Mouse (Mus musculus): ENCODE measurements at regions not wholly inside any gene's neighbourhood (a gene's known extent, or its start where the extent isn't known, plus 50 kb on each side); places are given as distances from the start of the nearest gene placed in this dataset.

DNA sequence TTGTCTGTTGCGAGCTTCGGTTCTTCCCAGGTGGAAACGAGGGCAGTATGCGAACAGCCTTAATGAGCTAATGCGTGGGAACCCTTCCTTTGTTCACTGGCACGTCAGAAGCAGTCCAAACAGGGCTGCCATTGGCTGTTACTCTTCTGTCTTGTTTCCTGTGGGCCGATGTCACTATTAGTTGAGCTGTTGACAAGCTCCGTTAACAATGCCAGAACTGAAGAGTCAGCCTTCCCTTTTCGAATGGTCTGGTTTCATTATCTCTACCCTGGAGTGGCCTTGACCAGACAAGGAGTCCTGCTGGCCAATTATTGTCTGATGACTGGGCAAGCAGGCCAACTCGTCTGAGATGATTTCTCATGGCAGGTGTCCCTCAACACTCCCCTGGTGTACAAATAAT is 230.1 kb downstream of the Gm11011 start:
- no peaks in the 10 kb centered on the region for H3K36me3 ChIP-seq (ENCODE audit: control insufficient read depth, insufficient read depth, low read length)
- H3K9ac ChIP-seq (ENCODE audit: low read length) = no peak overlapping the region
- 77% methylated on average over 10 of the region's 10 CpGs for WGBS
- DNase-seq (ENCODE audit: low spot score) (no peak), ATAC-seq (ENCODE audit: low FRiP score, low TSS enrichment) (no peak)
- no peak overlapping the region for H3K27ac ChIP-seq (replicated peaks)
- no peaks in the 10 kb centered on the region for H3K4me1 ChIP-seq (replicated peaks; ENCODE audit: control insufficient read depth, insufficient read depth)
- H3K27me3 ChIP-seq (ENCODE audit: control insufficient read depth, insufficient read depth, low read length) = no peaks in the 10 kb centered on the region
- no peaks in the 10 kb centered on the region for H3K9me3 ChIP-seq (ENCODE audit: control insufficient read depth, low read length)
- no peak for TF ChIP-seq EP300 (optimal IDR thresholded peaks at IDR 0.05)
- no peak for TF ChIP-seq CTCF (IDR thresholded peaks at IDR 0.05; ENCODE audit: low read depth)
- no peak overlapping the region for H3K4me2 ChIP-seq (replicated peaks; ENCODE audit: low read depth)
- no peak overlapping the region for H3K4me3 ChIP-seq (ENCODE audit: low read depth, low read length)

DNA sequence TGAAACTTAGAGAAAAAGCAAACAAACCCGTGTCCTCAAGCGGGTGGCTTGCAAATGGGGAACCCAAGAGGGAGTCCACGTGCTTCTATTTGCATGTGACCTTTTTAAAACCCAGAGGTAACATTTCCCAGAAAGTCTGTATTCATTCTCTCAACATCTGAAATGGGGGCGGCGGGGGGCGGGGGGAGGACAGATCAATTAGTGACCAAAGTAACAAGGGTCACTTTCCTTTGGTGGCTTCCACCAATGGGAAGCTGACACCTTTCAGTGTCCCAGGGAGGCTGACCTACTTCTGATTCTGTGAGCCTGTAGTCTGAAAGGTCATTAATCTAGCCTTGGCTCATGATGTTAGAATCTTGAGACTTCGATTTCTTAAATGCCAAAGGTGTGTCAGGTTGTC is 236.0 kb downstream of the Gm11011 start:
- no peak for ATAC-seq (ENCODE audit: low FRiP score, low TSS enrichment)
- H3K4me1 ChIP-seq (replicated peaks; ENCODE audit: control insufficient read depth, insufficient read depth) = no peaks in the 10 kb centered on the region
- no peaks in the 10 kb centered on the region for H3K36me3 ChIP-seq (ENCODE audit: control insufficient read depth, insufficient read depth, low read length)
- H3K9ac ChIP-seq (ENCODE audit: low read length) = no peak overlapping the region
- no peak overlapping the region for H3K27ac ChIP-seq (replicated peaks)
- WGBS = 65% methylated on average over 7 of the region's 7 CpGs
- no peak overlapping the region for H3K4me3 ChIP-seq (ENCODE audit: low read depth, low read length)
- no peak overlapping the region for H3K4me2 ChIP-seq (replicated peaks; ENCODE audit: low read depth)
- H3K27me3 ChIP-seq (ENCODE audit: control insufficient read depth, insufficient read depth, low read length) = no peaks in the 10 kb centered on the region
- TF ChIP-seq CTCF (IDR thresholded peaks at IDR 0.05; ENCODE audit: low read depth) (no peak), EP300 (optimal IDR thresholded peaks at IDR 0.05) (no peak)
- H3K9me3 ChIP-seq (ENCODE audit: control insufficient read depth, low read length) = no peaks in the 10 kb centered on the region
- DNase-seq (ENCODE audit: low spot score) = no peak

DNA sequence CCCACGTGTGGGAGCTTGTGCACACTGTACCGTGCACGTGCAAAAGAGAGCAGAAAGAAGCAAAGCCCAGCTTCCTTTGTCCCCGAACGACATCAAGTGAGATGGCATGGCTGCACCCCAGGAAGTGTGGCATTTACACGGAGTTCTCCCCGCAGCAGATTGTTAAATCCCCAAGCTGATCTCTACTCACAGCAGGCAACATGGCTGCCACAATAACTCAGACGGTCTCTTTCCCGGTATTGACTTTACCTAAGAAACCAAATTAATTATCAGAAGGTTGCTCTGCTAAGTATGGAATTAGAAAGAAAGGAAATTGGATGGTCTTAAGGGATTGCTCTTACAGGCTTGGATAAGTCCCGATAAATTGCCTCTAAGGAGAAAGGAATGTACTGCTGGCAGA is 241.4 kb downstream of the Gm11011 start:
- no peak for ATAC-seq (ENCODE audit: low FRiP score, low TSS enrichment)
- H3K27ac ChIP-seq (replicated peaks) = no peak overlapping the region
- H3K27me3 ChIP-seq (ENCODE audit: control insufficient read depth, insufficient read depth, low read length) = no peaks in the 10 kb centered on the region
- H3K4me2 ChIP-seq (replicated peaks; ENCODE audit: low read depth) = no peak overlapping the region
- H3K4me1 ChIP-seq (replicated peaks; ENCODE audit: control insufficient read depth, insufficient read depth) = no peaks in the 10 kb centered on the region
- DNase-seq (ENCODE audit: low spot score) = no peak
- H3K36me3 ChIP-seq (ENCODE audit: control insufficient read depth, insufficient read depth, low read length) = no peaks in the 10 kb centered on the region
- WGBS = 71% methylated on average over 10 of the region's 10 CpGs
- no peak overlapping the region for H3K4me3 ChIP-seq (ENCODE audit: low read depth, low read length)
- no peak overlapping the region for H3K9ac ChIP-seq (ENCODE audit: low read length)
- no peaks in the 10 kb centered on the region for H3K9me3 ChIP-seq (ENCODE audit: control insufficient read depth, low read length)
- TF ChIP-seq CTCF (IDR thresholded peaks at IDR 0.05; ENCODE audit: low read depth) (no peak), EP300 (optimal IDR thresholded peaks at IDR 0.05) (no peak)

DNA sequence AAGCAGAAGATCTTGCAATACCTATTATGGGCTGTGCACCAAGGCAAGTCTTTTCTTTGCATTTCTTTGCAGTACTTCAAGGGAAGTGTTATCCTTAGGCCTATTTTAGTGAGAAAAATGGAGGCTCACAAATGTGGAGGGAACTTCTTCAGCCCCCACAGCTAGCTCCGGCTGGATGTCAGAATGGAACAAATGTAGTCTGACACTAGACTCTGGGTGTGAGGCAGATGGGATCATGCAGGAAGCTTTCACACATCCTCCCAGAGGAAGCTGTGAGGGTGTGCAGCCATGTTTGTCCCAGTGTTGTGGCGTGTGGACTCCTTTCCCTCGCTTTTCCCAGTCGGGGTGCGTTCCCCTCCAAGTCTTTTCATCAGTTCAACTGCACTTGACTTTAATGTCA is 268.0 kb downstream of the Gm11011 start:
- DNase-seq (ENCODE audit: low spot score) (no peak), ATAC-seq (ENCODE audit: low FRiP score, low TSS enrichment) (no peak)
- no peak overlapping the region for H3K4me2 ChIP-seq (replicated peaks; ENCODE audit: low read depth)
- WGBS = 83% methylated on average over 5 of the region's 5 CpGs
- H3K27me3 ChIP-seq (ENCODE audit: control insufficient read depth, insufficient read depth, low read length) = no peaks in the 10 kb centered on the region
- TF ChIP-seq CTCF (IDR thresholded peaks at IDR 0.05; ENCODE audit: low read depth) = no peak
- TF ChIP-seq EP300 (optimal IDR thresholded peaks at IDR 0.05) = no peak
- no peak overlapping the region for H3K4me3 ChIP-seq (ENCODE audit: low read depth, low read length)
- H3K4me1 ChIP-seq (replicated peaks; ENCODE audit: control insufficient read depth, insufficient read depth) = no peaks in the 10 kb centered on the region
- H3K9me3 ChIP-seq (ENCODE audit: control insufficient read depth, low read length) = no peaks in the 10 kb centered on the region
- H3K27ac ChIP-seq (replicated peaks) = no peak overlapping the region
- H3K36me3 ChIP-seq (ENCODE audit: control insufficient read depth, insufficient read depth, low read length) = no peaks in the 10 kb centered on the region
- no peak overlapping the region for H3K9ac ChIP-seq (ENCODE audit: low read length)

DNA sequence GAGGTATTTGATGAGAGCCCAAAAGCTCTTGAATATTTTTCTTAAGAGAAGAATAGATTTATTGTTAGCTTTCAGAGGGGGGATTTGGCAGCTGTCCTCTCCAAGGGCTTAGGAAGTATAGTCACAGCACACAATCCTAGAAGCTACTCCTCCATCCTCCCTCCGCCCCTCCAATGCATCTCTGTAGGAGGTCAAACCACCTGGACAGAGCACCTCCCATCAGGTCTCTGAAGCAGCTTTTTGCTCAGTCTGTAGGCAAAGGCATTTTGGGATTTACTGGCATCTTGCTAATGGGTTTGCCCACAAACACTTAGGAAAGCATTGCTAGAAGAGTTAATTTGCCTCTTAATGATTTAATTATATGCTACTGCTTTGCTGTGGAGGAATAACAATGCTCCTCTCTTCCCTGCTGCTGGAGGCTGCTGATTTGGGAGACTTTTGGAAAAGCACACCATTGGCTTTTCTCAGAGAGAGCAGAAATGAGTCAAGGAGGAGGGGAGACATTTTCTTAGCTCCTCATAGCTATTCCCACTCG is 273.1 kb downstream of the Gm11011 start:
- ATAC-seq (ENCODE audit: low FRiP score, low TSS enrichment) (no peak), DNase-seq (ENCODE audit: low spot score) (no peak)
- Histone ChIP-seq H3K9me3 (ENCODE audit: control insufficient read depth, low read length) (no peaks in the 10 kb centered on the region), H3K27ac (replicated peaks) (no peak overlapping the region), H3K36me3 (ENCODE audit: control insufficient read depth, insufficient read depth, low read length) (no peaks in the 10 kb centered on the region), H3K4me1 (replicated peaks; ENCODE audit: control insufficient read depth, insufficient read depth) (no peaks in the 10 kb centered on the region), H3K4me3 (ENCODE audit: low read depth, low read length) (no peak overlapping the region), H3K9ac (ENCODE audit: low read length) (no peak overlapping the region), H3K4me2 (replicated peaks; ENCODE audit: low read depth) (no peak overlapping the region), H3K27me3 (ENCODE audit: control insufficient read depth, insufficient read depth, low read length) (no peaks in the 10 kb centered on the region)
- WGBS = 51% methylated on average over 2 of the region's 2 CpGs
- TF ChIP-seq CTCF (IDR thresholded peaks at IDR 0.05; ENCODE audit: low read depth) = no peak
- TF ChIP-seq EP300 (optimal IDR thresholded peaks at IDR 0.05) = no peak

DNA sequence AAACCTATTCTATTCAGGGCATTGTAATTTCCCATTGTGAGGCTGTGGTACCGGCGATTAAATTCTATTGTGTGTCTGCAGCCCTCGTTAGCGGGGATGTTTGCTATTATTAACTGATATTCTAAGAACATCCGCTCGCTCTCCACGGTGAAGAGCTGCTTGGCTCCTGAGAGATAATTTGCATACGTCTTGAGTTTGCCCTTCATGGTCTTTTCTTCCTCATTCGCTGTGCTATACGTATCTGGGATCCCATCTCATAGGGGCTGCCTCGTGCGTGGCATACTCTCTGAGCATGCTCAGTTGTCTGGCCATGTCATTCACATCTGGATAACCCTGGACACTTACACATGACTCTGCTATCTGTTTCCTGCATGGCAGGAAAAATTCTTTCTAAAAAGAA is 275.7 kb downstream of the Gm11011 start:
- Histone ChIP-seq H3K4me3 (ENCODE audit: low read depth, low read length) (no peak overlapping the region), H3K9ac (ENCODE audit: low read length) (no peak overlapping the region), H3K4me2 (replicated peaks; ENCODE audit: low read depth) (no peak overlapping the region), H3K4me1 (replicated peaks; ENCODE audit: control insufficient read depth, insufficient read depth) (no peaks in the 10 kb centered on the region), H3K27me3 (ENCODE audit: control insufficient read depth, insufficient read depth, low read length) (no peaks in the 10 kb centered on the region), H3K36me3 (ENCODE audit: control insufficient read depth, insufficient read depth, low read length) (no peaks in the 10 kb centered on the region), H3K9me3 (ENCODE audit: control insufficient read depth, low read length) (no peaks in the 10 kb centered on the region), H3K27ac (replicated peaks) (no peak overlapping the region)
- TF ChIP-seq CTCF (IDR thresholded peaks at IDR 0.05; ENCODE audit: low read depth) = no peak
- no peak for TF ChIP-seq EP300 (optimal IDR thresholded peaks at IDR 0.05)
- no peak for DNase-seq (ENCODE audit: low spot score)
- 62% methylated on average over 12 of the region's 12 CpGs for WGBS
- no peak for ATAC-seq (ENCODE audit: low FRiP score, low TSS enrichment)

All from stomach, postnatal 0 days (tissue).